Mouse (Mus musculus): Measurements from ENCODE around the gene Glra4.
"Not testable (repeated sequence)": the region's sequence is repeated elsewhere in the genome, so short reads cannot be mapped to it uniquely, and the experiment has no call there.

Gene Glra4

GRCm38 (mm10) chrX:136732016-136732415 lies 47.9 kb downstream of the Glra4 start:
- no peak for DNase-seq (ENCODE audit: extremely low spot score, low read depth, low spot score)

GRCm38 (mm10) chrX:136714742-136715474 lies 65.0 kb downstream of the Glra4 start:
- not testable (repeated sequence) for DNase-seq (ENCODE audit: extremely low spot score, low read depth, low spot score)

DNA sequence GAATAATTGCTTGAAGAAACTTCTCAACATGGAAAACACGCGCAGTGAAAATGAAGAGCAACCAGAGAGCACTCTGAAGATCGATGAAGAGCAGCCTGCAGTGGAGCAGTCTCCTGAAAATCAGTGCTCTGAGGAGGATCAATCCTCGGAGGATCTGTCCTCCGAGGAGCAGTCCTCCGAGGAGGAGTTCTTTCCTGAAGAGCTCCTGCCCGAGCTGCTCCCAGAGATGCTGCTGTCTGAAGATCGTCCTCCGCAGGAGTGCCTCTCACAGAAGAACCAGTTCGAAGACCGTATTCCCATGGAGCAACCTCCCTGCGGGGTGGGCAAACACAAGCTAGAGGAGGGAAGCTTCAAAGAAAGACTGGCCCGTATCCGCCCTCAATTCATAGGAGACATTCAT lies 71.2 kb downstream of the Glra4 start:
- no peak for DNase-seq (ENCODE audit: extremely low spot score, low read depth, low spot score)

GRCm38 (mm10) chrX:136708168-136708681 lies 71.7 kb downstream of the Glra4 start:
- no peak for DNase-seq (ENCODE audit: extremely low spot score, low read depth, low spot score)

Measured in hindlimb bud, embryonic 11.5 days (tissue).